Mouse (Mus musculus): ENCODE data around the gene Chst12.

The Chst12 gene

DNA sequence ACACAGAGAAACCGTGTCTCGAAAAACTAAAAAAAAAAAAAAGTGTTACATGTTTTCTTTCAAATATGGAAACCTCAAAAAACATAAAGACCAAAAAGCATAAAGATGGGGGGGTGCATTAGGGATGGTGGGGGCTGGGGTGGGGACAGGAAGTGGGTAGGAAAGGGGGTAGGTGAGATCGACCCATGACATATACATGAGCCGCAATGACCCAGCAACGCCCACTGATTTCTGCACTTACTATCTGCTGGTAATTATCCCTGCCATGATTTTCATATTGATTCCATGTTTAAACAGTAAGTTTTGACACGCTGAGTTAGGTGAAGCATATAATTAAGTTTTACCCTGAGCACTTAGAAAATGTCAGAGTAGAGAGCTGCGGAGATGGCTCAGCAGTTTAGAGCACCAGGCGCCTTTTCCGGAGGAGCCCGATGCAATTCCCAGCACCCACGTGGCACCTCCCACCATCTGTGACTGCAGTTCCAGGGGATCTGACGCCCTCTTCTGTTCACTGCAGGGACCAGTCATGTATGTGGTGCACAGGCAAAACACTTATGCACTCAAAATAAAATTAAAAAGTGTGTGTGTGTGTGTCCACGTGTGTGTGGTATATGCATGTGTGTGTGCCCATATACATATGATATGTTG lies 65.0 kb downstream of the Chst12 start:
- ATAC-seq (ENCODE audit: low TSS enrichment): no peak

- ATAC-seq (ENCODE audit: low TSS enrichment): no peak
Observed at GRCm38 (mm10) chr5:140571201-140571600, 65.9 kb downstream of the Chst12 start.

- ATAC-seq (ENCODE audit: low TSS enrichment): peak; percentile 31; the same call in 1 of the 2 replicates
Observed at GRCm38 (mm10) chr5:140571673-140572072, 66.3 kb downstream of the Chst12 start.

GRCm38 (mm10) chr5:140572611-140573010 lies 67.3 kb downstream of the Chst12 start:
- ATAC-seq (ENCODE audit: low TSS enrichment): no peak

Data from frontal cortex, adult (tissue).